Comparison of ENCODE assay signal across 8 mouse cellular contexts in the genomic region with DNA sequence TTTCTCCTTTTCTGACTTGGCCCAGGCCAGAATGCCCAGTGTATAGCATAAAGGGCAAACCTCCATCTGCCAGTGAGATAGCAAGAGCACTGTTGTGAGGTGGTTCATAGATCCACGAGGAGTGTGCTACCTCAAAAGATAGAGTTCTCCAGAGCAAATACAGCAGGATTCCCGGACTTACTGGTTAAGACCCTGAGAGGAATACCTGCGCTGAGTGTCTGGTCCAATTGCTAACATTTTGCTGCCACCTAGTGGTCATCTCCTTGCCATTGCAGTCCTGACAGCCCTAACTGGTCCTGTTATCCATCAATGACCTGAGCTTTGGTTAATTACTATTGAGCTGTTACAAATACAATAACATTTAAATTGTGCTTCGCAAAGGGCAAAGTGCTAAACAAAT.
DNase-seq lines count a peak whose midpoint lies in the region; ATAC-seq and TF ChIP-seq lines count a peak whose summit lies in the region.

No protein-coding gene starts in this region.

- H3K36me3 ChIP-seq in heart, postnatal 0 days (replicated peaks; ENCODE audit: control insufficient read depth, insufficient read depth, low read length), result no peaks in the 10 kb centered on the region
- no peaks in the 10 kb centered on the region for H3K36me3 ChIP-seq in liver, embryonic 14.5 days (replicated peaks; ENCODE audit: control insufficient read depth, insufficient read depth, low read depth)
- H3K36me3 ChIP-seq in neural tube, embryonic 13.5 days, result no peaks in the 10 kb centered on the region
- no peaks in the 10 kb centered on the region for H3K36me3 ChIP-seq in testis, adult 2 months (ENCODE audit: control insufficient read depth, insufficient read depth, low read length)

- H3K9ac ChIP-seq in heart, postnatal 0 days (replicated peaks; ENCODE audit: low read depth, low read length), result no peak overlapping the region
- H3K9ac ChIP-seq in liver, embryonic 14.5 days (replicated peaks), result no peak overlapping the region
- no peak overlapping the region for H3K9ac ChIP-seq in neural tube, embryonic 13.5 days

- DNase-seq in CD8-positive naive resting alpha-beta T cell, adult 2 months (ENCODE audit: low read depth in 2 of 2, low spot score in 2 of 2), result peak; percentile 55 to 62
- peak; percentile 80 for DNase-seq in heart, postnatal 0 days (ENCODE audit: low spot score)
- DNase-seq in kidney, postnatal 14 days, result peak; percentile 76
- peak; percentile 38 to 51 (median 41) for DNase-seq in liver, embryonic 14.5 days (ENCODE audit: low read depth in 3 of 3, low spot score in 3 of 3)

- no peaks in the 10 kb centered on the region for H3K27me3 ChIP-seq in heart, postnatal 0 days (ENCODE audit: control insufficient read depth, insufficient read depth, low read length)
- H3K27me3 ChIP-seq in liver, embryonic 14.5 days (ENCODE audit: control insufficient read depth, insufficient read depth, low read length), result no peaks in the 10 kb centered on the region
- no peaks in the 10 kb centered on the region for H3K27me3 ChIP-seq in neural tube, embryonic 13.5 days
- no peaks in the 10 kb centered on the region for H3K27me3 ChIP-seq in testis, adult 2 months (ENCODE audit: control insufficient read depth, insufficient read depth, low read length)

- H3K27ac ChIP-seq in bone marrow, adult 2 months (ENCODE audit: control insufficient read depth, insufficient read depth, low read depth, low read length, poor library complexity), result no peak overlapping the region
- no peak overlapping the region for H3K27ac ChIP-seq in embryonic fibroblast, embryonic 13.5 days (ENCODE audit: insufficient read depth, low read length)
- H3K27ac ChIP-seq in heart, postnatal 0 days (ENCODE audit: low read depth), result no peak overlapping the region
- H3K27ac ChIP-seq in liver, embryonic 14.5 days, result no peak overlapping the region
- H3K27ac ChIP-seq in neural tube, embryonic 13.5 days (replicated peaks), result no peak overlapping the region
- H3K27ac ChIP-seq in testis, adult 2 months (ENCODE audit: control insufficient read depth, insufficient read depth, low read depth, low read length), result no peak overlapping the region

- WGBS in bone marrow, adult 2 months, result 3% methylated on average over 4 of the region's 4 CpGs
- WGBS in heart, postnatal 0 days, result 4% methylated on average over 4 of the region's 4 CpGs
- WGBS in liver, embryonic 14.5 days (ENCODE audit: insufficient replicate concordance), result 8% methylated on average over 4 of the region's 4 CpGs
- WGBS in neural tube, embryonic 13.5 days, result 3% methylated on average over 4 of the region's 4 CpGs

- peak; percentile 51; the same call in 1 of the 2 replicates for ATAC-seq in heart, postnatal 0 days (ENCODE audit: insufficient read depth, low read depth)
- ATAC-seq in liver, embryonic 14.5 days (ENCODE audit: insufficient read depth), result peak; percentile 45; the same call in 1 of the 2 replicates
- ATAC-seq in neural tube, embryonic 13.5 days (ENCODE audit: low read depth), result peak; percentile 93

- H3K4me1 ChIP-seq in bone marrow, adult 2 months (ENCODE audit: control insufficient read depth, insufficient read depth, low read length), result no peaks in the 10 kb centered on the region
- H3K4me1 ChIP-seq in embryonic fibroblast, embryonic 13.5 days (ENCODE audit: control insufficient read depth, insufficient read depth, low read length), result no peaks in the 10 kb centered on the region
- H3K4me1 ChIP-seq in heart, postnatal 0 days (ENCODE audit: control insufficient read depth, insufficient read depth), result no peaks in the 10 kb centered on the region
- no peaks in the 10 kb centered on the region for H3K4me1 ChIP-seq in liver, embryonic 14.5 days (replicated peaks; ENCODE audit: control insufficient read depth in 2 of 2, insufficient read depth in 2 of 2, low read length in 1 of 2)
- no peaks in the 10 kb centered on the region for H3K4me1 ChIP-seq in neural tube, embryonic 13.5 days (replicated peaks)
- no peaks in the 10 kb centered on the region for H3K4me1 ChIP-seq in testis, adult 2 months (ENCODE audit: control insufficient read depth, insufficient read depth, low read length)

- no peak overlapping the region for H3K4me2 ChIP-seq in heart, postnatal 0 days (ENCODE audit: low read depth, low read length)
- H3K4me2 ChIP-seq in liver, embryonic 14.5 days (ENCODE audit: low read depth), result no peak overlapping the region
- no peak overlapping the region for H3K4me2 ChIP-seq in neural tube, embryonic 13.5 days

- H3K9me3 ChIP-seq in heart, postnatal 0 days (replicated peaks; ENCODE audit: control insufficient read depth, low read length), result no peaks in the 10 kb centered on the region
- H3K9me3 ChIP-seq in liver, embryonic 14.5 days (ENCODE audit: control insufficient read depth, low read length), result no peaks in the 10 kb centered on the region
- H3K9me3 ChIP-seq in neural tube, embryonic 13.5 days, result no peaks in the 10 kb centered on the region

- peak; percentile 80 for TF ChIP-seq CTCF in bone marrow, adult 2 months (IDR thresholded peaks at IDR 0.05; ENCODE audit: control insufficient read depth, insufficient read depth, low read length)
- peak; percentile 76; the same call in 1 of the 2 replicates for TF ChIP-seq CTCF in embryonic fibroblast, embryonic 13.5 days (IDR thresholded peaks at IDR 0.05; ENCODE audit: borderline replicate concordance, insufficient read depth, low read length)
- TF ChIP-seq CTCF in heart, postnatal 0 days (IDR thresholded peaks at IDR 0.05; ENCODE audit: low read depth), result peak; percentile 97
- TF ChIP-seq CTCF in liver, embryonic 14.5 days (IDR thresholded peaks at IDR 0.05; ENCODE audit: low read depth), result peak; percentile 90
- TF ChIP-seq CTCF in testis, adult 2 months (IDR thresholded peaks at IDR 0.05; ENCODE audit: control insufficient read depth, insufficient read depth, insufficient replicate concordance, low read depth, low read length), result peak; percentile 51; the same call in 1 of the 2 replicates

- no peak overlapping the region for H3K4me3 ChIP-seq in bone marrow, adult 2 months (replicated peaks; ENCODE audit: control insufficient read depth, low read depth, low read length)
- H3K4me3 ChIP-seq in embryonic fibroblast, embryonic 13.5 days (ENCODE audit: insufficient read depth, low read length), result no peak overlapping the region
- no peak overlapping the region for H3K4me3 ChIP-seq in heart, postnatal 0 days (ENCODE audit: low read depth, low read length)
- no peak overlapping the region for H3K4me3 ChIP-seq in liver, embryonic 14.5 days (ENCODE audit: insufficient read depth in 1 of 2, low read depth in 2 of 2, low read length in 2 of 2)
- no peak overlapping the region for H3K4me3 ChIP-seq in neural tube, embryonic 13.5 days
- no peak overlapping the region for H3K4me3 ChIP-seq in testis, adult 2 months (ENCODE audit: control insufficient read depth, low read depth, low read length)

- no peak for TF ChIP-seq POLR2A in bone marrow, adult 2 months (IDR thresholded peaks at IDR 0.05; ENCODE audit: borderline replicate concordance, control insufficient read depth, low read depth, low read length)
- no peak for TF ChIP-seq POLR2A in embryonic fibroblast, embryonic 13.5 days (IDR thresholded peaks at IDR 0.05; ENCODE audit: low read depth, low read length)
- no peak for TF ChIP-seq POLR2A in testis, adult 2 months (IDR thresholded peaks at IDR 0.05; ENCODE audit: control insufficient read depth, low read depth, low read length)

- no peak for TF ChIP-seq EP300 in heart, postnatal 0 days (IDR thresholded peaks at IDR 0.05; ENCODE audit: low read depth)
- TF ChIP-seq EP300 in liver, embryonic 14.5 days (IDR thresholded peaks at IDR 0.05; ENCODE audit: low read depth), result no peak
